Mouse (Mus musculus) T-cell, adult 2 months (primary cell): ENCODE results near the gene Shisa6.

ENCODE experiments used
- DNase-seq: peaks from one replicate; pipeline ENCODE4 v3.0.0; 2022; ENCODE audit warnings: low spot score

Shisa6 gene

DNA sequence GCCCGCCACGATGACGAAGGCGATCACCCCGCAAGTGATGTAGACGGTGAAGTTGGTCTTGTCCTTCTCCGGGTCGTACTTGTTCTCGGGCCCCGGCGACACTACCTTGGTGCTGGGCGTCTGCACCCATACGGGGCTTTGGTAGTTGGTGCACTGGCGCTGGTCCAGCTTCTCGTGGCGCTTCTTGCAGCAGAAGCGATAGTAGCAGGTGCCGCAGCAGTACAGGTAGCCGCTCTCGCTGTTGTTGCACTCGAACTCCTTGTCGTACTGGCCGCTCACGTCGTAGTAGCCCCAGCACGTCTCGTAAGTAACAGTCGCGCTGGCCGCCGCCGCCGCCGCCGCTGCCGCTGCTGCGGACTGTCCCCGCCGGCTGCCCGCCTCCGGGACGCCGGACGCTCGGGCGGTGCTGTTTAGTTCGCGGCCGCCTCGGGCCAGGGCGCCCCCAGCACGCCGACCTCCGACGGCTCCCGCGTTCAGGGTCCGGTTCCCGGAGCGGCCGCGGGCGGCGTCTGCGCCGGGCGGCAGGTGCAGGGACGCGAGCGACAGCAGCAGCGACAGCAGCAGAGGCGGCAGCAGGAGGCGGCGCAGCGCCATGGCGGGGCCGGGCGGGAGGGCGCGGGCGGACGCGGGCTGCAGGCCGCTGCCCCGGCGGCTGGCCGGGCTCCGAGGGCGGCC, at the start of gene Shisa6:
TSS of gene Shisa6 (minus strand) at position 594 of the 675 bp plus-strand sequence.
- no peak for DNase-seq

DNA sequence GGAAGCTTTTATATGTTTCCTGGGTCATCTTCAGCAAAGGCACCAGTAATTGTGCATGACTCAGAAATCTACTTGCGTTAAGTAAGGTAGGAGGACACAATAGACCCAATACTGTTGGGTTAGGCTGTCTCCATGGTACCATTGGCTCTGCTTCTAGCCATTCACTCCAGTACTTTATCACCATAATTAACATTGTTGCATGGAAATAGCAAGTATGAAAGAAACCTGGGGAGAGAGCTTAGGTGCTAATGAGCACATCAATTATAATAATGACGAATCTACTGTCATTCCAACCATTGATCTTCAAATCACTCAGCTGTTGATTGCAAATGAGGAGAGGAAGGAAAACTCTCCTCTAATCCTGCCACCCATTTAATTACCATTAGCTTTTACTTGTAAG, 48.1 kb upstream of the Shisa6 start:
- no peak for DNase-seq

DNA sequence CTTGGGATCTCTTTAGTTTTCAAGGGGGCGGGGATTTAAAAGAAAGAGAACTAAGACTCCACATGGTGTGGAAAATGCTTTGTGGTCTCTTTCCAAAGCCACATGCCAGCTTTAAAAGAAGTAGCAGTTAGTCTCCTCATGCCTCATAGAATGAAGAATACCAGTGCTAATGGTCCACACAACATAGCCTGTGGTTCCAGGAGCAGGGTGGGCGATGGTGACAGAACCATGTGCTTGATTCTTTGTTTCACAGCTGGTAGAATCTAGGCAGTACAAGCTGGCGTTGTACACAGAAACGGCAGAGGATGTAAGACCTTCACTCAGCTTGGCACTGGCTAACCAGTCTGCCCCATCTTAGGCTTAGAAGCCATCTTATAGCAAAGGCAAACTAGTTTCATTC, 43.3 kb upstream of the Shisa6 start:
- DNase-seq = no peak

GRCm38 (mm10) chr11:66568386-66568791, 42.6 kb upstream of the Shisa6 start:
- no peak for DNase-seq

DNA sequence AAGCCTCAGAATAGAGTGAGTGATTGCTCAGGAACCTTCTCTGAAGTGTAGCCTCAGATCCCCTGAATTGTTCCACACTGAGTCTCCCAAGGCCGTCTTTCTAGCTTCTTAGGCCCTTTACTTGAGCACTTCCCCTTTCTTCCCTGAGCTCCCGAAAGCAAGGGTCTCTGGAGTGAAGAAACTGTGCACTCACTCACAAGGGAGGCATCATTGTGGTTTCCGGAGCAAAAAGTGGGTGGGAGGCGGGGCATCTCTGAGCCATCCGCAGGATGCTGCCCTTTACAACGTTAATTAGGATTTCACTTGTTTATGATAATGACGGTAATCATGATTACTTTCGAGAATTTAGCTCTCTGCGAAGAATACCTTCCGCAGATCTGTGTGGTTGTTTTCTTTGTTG, 41.6 kb upstream of the Shisa6 start:
- no peak for DNase-seq

- DNase-seq = no peak
Observed at GRCm38 (mm10) chr11:66562274-66562673, 36.5 kb upstream of the Shisa6 start.

- no peak for DNase-seq
Observed at GRCm38 (mm10) chr11:66537820-66538219, 12.1 kb upstream of the Shisa6 start.

DNA sequence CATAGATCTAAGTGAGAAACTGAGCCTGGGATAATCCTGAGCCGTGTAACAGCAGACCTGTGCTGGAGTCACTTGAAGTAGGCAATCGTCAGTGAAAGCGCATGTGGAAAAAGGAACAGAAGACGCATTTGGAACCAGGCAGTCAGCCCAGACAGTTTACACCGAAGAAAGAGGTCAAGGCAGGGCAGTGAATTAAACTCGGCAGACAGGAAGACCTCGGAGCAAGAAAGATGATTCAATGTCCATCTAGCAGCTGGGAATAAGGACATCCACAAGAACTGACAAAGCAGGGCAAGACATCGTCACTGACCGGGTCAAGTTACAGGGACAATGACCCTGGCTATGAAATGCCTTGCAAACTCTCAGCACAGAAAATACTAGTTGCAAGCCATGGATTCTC, 10.1 kb upstream of the Shisa6 start:
- DNase-seq = no peak

DNA sequence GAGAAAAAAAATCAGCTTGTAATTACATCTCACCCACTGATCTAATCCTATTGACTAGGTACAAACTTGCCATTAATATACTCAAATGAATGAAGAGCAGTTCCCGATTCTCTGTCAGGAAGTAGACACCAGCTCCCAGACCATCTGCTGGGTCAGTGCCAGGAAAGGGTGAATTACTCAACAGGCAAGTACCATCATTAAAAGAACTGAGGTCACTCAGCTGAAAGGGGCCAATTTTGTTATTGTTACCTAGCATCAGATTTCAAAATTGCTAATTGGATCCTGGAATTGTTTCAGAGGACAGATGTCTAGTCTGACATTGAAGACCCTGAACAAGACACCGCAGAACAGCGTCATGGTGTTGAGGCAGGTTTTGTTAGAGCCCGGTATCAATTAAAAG, 9.4 kb upstream of the Shisa6 start:
- no peak for DNase-seq

GRCm38 (mm10) chr11:66534291-66534690, 8.5 kb upstream of the Shisa6 start:
- DNase-seq = no peak

DNA sequence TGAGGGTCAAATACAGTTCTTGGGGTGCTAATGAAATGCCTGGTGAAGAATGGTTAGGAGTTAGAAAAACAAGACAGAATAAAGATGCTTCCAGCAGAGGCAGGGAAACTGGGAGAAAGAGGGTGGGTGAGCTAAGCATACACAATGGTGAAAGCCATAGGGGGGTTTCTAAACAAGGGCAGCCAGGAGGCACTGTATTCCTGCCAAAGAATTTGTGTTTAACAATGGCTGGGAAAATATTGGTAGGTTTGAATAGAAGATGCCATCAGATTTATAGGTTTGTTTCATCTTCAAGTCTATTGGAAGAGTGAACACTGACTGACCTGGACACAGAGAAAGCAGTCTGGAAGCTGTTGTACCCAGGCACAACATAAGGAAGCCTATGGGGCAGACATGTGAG, 2.4 kb upstream of the Shisa6 start:
- no peak for DNase-seq

- DNase-seq = no peak
Observed at GRCm38 (mm10) chr11:66527343-66527742, 1.6 kb upstream of the Shisa6 start.

DNA sequence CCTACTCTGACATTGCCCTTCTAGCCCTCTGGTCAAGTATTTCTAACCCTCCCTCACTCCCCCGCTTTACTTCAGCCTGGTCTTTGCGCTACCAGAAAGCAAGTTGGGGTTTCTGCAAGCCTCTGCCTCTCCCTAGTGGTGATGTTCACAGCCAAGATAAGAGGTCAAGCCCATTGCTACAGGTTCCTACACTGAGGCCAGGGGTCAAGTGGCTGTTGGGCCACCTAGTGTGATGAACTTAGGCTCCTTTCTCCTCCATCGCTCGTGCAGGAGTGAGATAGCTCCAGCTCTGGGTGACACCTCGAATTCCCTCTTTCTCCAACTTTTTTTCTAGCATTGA, 1.2 kb upstream of the Shisa6 start:
- no peak for DNase-seq

DNA sequence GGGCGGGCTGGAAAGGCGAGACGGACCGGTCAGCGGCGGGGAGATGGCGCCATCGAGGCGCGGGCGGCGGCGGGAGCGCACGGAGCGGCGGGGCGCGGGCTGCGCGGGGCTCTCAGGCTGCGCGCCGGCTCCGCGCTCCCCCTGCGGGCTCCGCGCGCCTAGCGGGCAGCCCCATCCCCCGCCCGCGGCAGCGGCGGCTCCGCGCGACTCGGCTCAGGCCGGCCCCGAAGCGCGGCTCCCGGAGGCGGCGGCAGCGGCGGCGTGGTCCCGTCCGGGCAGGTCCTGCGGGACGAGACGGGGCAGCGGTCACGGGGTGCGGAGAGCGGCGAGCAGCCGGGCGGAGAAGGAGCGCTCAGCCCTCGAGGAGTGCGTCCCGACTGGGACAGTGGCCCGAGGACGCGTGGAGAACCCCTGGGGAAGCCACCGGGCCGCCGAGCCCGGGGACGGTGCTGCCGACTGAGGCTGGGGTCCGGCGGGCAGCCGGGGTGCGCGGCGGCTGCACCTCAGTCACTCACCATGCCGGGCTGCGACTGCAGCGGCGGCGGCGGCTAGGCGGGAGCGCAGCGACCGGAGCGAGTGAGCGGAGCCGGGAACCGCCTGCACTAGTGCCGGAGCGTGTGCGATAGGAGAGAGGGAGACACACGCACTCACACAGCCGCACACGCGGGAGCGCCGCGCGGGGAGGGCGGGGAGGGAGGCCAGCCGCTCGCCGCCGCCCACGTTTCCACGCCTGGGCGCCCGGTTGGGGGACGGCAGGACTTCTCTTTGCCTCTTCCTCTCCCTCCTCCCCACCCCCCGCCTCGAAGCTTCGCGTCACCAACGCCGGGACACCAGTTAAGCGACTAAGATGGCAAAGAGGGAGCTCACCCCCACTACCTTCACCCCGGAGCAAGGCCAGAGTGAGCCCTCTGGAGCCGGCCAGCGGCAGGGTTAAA, 549 bp upstream of the Shisa6 start:
- no peak for DNase-seq

DNA sequence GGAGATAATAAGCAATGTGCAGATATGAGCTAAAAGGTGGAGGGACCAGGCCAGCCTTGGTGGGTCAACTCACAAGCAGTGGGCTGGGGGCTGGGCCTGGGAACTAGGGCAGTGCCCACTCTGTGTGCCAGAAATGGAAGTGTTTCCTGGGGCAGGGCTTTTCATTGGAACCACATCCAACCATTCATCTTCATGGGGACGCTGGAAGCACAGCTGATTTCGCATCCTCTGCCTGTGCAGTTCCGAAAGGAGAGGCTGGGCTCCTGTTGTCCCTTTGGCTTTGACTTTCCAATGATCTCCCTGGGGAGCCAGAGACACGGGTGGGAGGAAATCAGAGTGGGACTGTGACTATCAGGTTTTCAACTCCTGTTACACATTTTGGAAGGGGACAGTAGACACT, 1.5 kb downstream of the Shisa6 start:
- no peak for DNase-seq

- no peak for DNase-seq
Observed at GRCm38 (mm10) chr11:66522376-66522775, 3.4 kb downstream of the Shisa6 start.

DNA sequence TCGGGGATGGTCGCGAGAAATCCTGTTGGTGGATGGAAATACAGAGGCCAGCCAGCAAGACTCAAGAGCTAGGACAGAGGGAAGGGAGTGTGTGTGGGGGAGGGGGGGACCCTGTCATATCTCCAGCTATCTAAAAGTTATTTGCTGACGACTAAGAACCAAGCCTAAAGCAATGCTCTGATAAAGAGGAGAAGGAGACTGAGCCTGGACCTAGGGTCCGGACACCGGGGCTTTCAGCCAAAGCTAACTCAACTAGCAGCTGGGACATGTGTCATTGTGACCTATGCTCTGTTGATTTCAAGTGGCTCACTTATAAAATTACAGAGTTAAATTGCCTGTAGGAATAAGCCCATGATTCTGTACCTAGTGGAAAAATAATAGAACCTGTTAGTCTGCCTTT, 6.4 kb downstream of the Shisa6 start:
- no peak for DNase-seq

DNA sequence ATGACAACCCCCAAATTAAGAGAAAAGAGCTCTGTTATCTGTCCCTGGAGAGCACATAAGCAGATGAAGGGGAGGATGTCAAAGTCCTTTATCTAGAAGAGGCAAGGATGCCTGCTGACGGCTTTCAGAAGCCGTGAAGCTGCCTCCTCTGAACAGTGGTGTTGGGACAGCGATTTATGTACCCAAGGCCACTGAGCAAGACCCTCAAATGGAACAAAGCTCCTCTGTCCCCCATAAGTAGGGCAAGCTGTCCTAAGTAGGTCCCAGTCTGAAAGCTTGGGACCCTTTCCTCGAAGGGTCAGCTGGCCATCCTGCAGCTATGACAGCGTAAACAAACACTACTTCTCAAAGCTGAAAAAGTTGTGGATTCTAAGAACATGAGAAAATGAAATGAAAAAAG, 11.4 kb downstream of the Shisa6 start:
- DNase-seq = no peak

DNA sequence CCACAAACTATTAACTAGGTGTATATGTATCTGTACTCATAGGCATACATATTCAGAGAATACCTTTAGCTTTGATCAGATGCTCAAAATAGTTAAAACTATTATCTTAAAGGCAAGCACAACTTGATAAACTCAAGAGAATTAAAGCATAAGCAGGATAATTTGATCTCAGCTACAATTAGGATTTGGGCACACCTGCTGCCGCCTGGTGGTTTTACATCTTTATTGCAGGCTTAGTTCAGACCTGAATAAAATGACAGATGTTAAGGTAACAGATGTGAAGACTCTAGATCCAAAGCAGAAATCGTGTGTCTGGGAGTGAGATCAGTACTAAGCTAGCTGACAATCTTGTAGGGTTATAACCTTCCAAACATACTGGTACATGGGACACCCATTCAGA, 24.8 kb downstream of the Shisa6 start:
- no peak for DNase-seq

- DNase-seq = no peak
Observed at GRCm38 (mm10) chr11:66498857-66499445, 26.8 kb downstream of the Shisa6 start.

GRCm38 (mm10) chr11:66496235-66496634, 29.5 kb downstream of the Shisa6 start:
- DNase-seq = no peak

DNA sequence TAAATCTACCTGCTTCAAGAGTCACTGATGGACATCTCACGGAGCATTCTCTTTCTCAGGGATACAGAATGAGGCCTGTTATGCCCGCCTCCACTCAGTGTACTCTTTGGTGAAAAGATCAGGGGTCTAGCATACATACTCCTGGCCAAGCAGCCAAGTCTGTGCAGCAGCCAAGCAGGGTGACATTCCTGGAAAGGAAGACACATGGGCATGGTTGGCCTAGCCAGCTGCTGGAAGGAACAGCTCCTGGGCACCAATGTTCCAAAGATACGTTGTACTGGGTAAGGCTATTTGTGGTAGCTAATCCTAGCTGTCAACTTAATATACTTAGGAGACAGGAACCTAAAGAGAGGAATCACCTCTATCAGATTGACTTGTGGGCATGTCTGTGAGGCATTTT, 31.4 kb downstream of the Shisa6 start:
- DNase-seq = no peak

- DNase-seq = no peak
Observed at GRCm38 (mm10) chr11:66487765-66488164, 38.0 kb downstream of the Shisa6 start.
